Mouse (Mus musculus): Measurements from ENCODE around the gene Rubcnl. TPM values are rescaled to one million over a fixed set of nuclear protein-coding genes. Genes with fewer than 3 reads are reported as not detected.

Gene Rubcnl
- polyA plus RNA-seq, 1 experiment, result 0.91 TPM

DNA sequence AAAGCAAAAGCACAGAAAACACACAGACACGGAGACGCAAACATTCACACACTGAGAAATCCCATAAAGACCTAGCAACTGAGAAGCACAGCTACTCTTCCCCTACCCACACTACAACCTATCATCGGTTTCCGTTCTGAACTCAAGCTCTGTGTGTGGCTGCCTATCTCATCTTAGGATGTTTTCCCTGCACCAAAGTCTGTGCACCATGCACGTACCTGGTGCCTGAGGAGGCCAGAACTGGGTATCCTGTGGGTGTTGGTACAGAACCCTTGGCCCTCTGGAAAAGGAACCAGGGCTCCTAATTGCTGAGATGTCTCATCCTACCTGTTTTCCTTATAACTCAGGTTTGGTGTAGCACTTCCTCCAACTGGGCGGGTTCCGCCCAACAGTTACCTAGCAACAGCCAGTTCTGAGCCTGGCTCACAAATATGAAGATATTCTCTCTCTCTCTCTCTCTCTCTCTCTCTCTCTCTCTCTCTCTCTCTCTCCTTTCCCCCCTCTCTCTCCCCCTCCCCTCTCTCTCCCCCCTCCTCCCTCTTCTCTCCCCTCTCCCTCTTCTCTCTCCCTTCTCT is 30.9 kb upstream of the Rubcnl start:
- Histone ChIP-seq H3K27me3 (ENCODE audit: control insufficient read depth, insufficient read depth, low read length) (no peaks in the 10 kb centered on the region), H3K36me3 (ENCODE audit: control insufficient read depth, insufficient read depth, low read length) (no peaks in the 10 kb centered on the region), H3K4me1 (ENCODE audit: control insufficient read depth, insufficient read depth, insufficient read length, low read length) (no peaks in the 10 kb centered on the region), H3K27ac (ENCODE audit: insufficient read depth, low read depth, low read length) (no peak overlapping the region), H3K4me3 (ENCODE audit: low read depth, low read length) (no peak overlapping the region)
- 62% methylated on average over 7 of the region's 7 CpGs for WGBS
- TF ChIP-seq CTCF (IDR thresholded peaks at IDR 0.05; ENCODE audit: extremely low read depth, insufficient read length, insufficient replicate concordance, low read depth, low read length) (no peak), POLR2A (IDR thresholded peaks at IDR 0.05; ENCODE audit: low read depth, low read length) (no peak)

DNA sequence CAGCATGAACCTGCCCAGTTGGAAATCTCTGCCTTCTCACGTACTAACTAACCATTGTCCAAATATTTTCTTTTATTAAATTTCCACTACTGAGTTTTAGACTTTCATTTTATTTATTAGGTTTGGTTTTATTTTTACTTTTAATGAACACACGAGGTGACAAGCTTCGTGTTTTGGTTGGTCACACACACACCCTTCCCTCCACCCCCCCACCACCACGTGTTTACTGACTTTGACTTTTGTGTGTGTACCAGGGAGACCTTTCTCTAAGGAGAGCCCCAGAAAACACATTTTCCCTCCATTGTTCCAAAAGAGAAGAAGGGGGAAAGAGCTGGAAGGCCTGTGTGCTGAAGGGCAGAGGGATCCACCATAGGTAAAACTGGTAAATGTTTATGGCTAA is 30.2 kb upstream of the Rubcnl start:
- H3K27ac ChIP-seq (ENCODE audit: insufficient read depth, low read depth, low read length), result no peak overlapping the region
- no peak overlapping the region for H3K4me3 ChIP-seq (ENCODE audit: low read depth, low read length)
- 43% methylated on average over 4 of the region's 4 CpGs for WGBS
- TF ChIP-seq CTCF (IDR thresholded peaks at IDR 0.05; ENCODE audit: extremely low read depth, insufficient read length, insufficient replicate concordance, low read depth, low read length) (no peak), POLR2A (IDR thresholded peaks at IDR 0.05; ENCODE audit: low read depth, low read length) (no peak)
- H3K36me3 ChIP-seq (ENCODE audit: control insufficient read depth, insufficient read depth, low read length), result no peaks in the 10 kb centered on the region
- no peaks in the 10 kb centered on the region for H3K27me3 ChIP-seq (ENCODE audit: control insufficient read depth, insufficient read depth, low read length)
- H3K4me1 ChIP-seq (ENCODE audit: control insufficient read depth, insufficient read depth, insufficient read length, low read length), result no peaks in the 10 kb centered on the region

DNA sequence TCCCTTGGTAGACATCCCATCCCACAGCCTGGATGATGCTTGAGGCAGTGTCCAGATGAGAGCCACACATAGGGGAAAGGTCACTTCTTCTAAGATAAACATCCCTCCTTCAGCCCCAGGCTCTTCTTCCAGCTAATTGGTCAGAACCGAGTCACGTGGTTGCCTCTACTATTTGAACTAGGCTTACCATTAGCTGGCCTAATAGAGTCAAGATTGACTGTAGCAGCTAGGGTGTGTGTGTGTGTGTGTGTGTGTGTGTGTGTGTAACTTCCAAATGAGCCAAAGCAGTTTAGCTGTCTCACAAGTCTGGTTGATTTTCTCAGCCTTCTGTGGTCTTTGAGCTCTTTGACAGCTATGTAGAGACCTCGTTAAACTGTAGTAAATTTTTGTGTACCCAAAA is 29.3 kb upstream of the Rubcnl start:
- TF ChIP-seq CTCF (IDR thresholded peaks at IDR 0.05; ENCODE audit: extremely low read depth, insufficient read length, insufficient replicate concordance, low read depth, low read length) (no peak), POLR2A (IDR thresholded peaks at IDR 0.05; ENCODE audit: low read depth, low read length) (no peak)
- WGBS, result 56% methylated on average over 3 of the region's 3 CpGs
- Histone ChIP-seq H3K27ac (ENCODE audit: insufficient read depth, low read depth, low read length) (no peak overlapping the region), H3K36me3 (ENCODE audit: control insufficient read depth, insufficient read depth, low read length) (no peaks in the 10 kb centered on the region), H3K4me1 (ENCODE audit: control insufficient read depth, insufficient read depth, insufficient read length, low read length) (0 out of 2 replicates have a peak, but pooled peaks cover 2% of the 10 kb centered on the region), H3K4me3 (ENCODE audit: low read depth, low read length) (no peak overlapping the region), H3K27me3 (ENCODE audit: control insufficient read depth, insufficient read depth, low read length) (no peaks in the 10 kb centered on the region)

DNA sequence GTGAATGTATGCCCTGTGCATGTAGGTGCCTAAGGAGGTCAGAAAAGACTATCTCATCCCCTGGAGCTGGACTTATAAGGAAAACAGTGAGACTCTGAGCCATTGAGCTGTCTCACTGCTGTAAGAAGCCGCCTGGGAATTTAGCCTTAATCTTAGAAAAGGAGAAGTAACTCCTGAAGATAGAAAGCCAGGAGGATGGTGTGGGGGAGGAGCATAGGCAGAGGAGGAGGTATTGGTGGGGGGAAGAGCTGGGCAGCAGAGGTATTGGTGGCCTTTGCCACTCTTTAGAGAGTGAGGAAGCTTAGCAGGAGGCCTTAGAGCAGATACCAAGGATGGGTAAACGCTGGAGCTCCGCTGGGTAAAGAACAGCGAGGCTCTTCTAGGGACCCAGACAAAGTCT is 26.5 kb upstream of the Rubcnl start:
- 65% methylated on average over 4 of the region's 4 CpGs for WGBS
- Histone ChIP-seq H3K36me3 (ENCODE audit: control insufficient read depth, insufficient read depth, low read length) (no peaks in the 10 kb centered on the region), H3K4me3 (ENCODE audit: low read depth, low read length) (no peak overlapping the region)

DNA sequence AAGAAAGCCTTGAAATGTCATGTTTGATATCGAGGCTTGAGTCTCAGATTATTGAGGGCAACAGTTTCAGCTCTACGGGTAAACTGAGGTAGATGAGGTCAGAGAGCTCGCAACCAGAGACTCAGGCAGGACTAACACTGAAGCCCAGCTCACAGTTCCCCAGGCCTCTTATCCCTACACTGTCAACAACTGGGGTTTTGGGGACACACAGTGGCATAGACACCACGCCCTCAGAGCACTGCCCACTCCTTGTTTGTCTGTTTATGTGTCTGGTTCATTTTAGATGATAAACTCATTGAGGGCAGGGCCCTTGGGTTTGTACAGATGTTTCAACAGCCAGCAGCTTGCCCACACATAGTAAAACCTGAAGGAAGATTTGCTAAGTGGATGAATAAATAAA is 25.9 kb upstream of the Rubcnl start:
- Histone ChIP-seq H3K36me3 (ENCODE audit: control insufficient read depth, insufficient read depth, low read length) (no peaks in the 10 kb centered on the region), H3K27me3 (ENCODE audit: control insufficient read depth, insufficient read depth, low read length) (no peaks in the 10 kb centered on the region), H3K4me1 (ENCODE audit: control insufficient read depth, insufficient read depth, insufficient read length, low read length) (0 out of 2 replicates have a peak, but pooled peaks cover 2% of the 10 kb centered on the region), H3K4me3 (ENCODE audit: low read depth, low read length) (no peak overlapping the region), H3K27ac (ENCODE audit: insufficient read depth, low read depth, low read length) (no peak overlapping the region)
- TF ChIP-seq POLR2A (IDR thresholded peaks at IDR 0.05; ENCODE audit: low read depth, low read length), result no peak
- TF ChIP-seq CTCF (IDR thresholded peaks at IDR 0.05; ENCODE audit: extremely low read depth, insufficient read length, insufficient replicate concordance, low read depth, low read length), result no peak
- WGBS, result 87% methylated on average over 4 of the region's 4 CpGs

More for the DNA sequence above, 26.5 kb upstream of the Rubcnl start:
- Histone ChIP-seq H3K27ac (ENCODE audit: insufficient read depth, low read depth, low read length) (no peak overlapping the region), H3K27me3 (ENCODE audit: control insufficient read depth, insufficient read depth, low read length) (no peaks in the 10 kb centered on the region), H3K4me1 (ENCODE audit: control insufficient read depth, insufficient read depth, insufficient read length, low read length) (0 out of 2 replicates have a peak, but pooled peaks cover 2% of the 10 kb centered on the region)
- TF ChIP-seq POLR2A (IDR thresholded peaks at IDR 0.05; ENCODE audit: low read depth, low read length), result no peak
- TF ChIP-seq CTCF (IDR thresholded peaks at IDR 0.05; ENCODE audit: extremely low read depth, insufficient read length, insufficient replicate concordance, low read depth, low read length), result no peak

DNA sequence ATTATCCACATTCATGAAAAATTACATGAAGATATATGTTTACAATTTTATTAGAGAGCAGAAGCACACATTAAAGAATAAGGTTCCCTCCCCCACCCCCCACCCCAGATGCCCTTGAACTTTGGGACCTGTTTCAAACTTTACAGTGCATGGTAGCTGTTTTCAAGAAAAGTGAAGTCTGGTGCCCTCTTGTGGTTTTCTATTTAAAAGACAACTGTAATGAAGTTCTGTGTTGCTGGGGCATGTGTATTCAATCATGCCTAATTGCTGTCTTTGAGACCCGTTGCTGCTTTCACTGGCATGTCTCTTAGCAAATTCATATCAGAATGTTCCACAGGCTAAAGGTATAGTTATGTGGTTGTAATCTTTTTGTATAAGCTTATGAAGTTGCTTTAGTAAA is 25.3 kb upstream of the Rubcnl start:
- H3K27ac ChIP-seq (ENCODE audit: insufficient read depth, low read depth, low read length), result no peak overlapping the region
- 2% methylated on average over 1 of the region's 1 CpGs for WGBS
- H3K4me3 ChIP-seq (ENCODE audit: low read depth, low read length), result no peak overlapping the region
- H3K27me3 ChIP-seq (ENCODE audit: control insufficient read depth, insufficient read depth, low read length), result no peaks in the 10 kb centered on the region
- TF ChIP-seq CTCF (IDR thresholded peaks at IDR 0.05; ENCODE audit: extremely low read depth, insufficient read length, insufficient replicate concordance, low read depth, low read length) (no peak), POLR2A (IDR thresholded peaks at IDR 0.05; ENCODE audit: low read depth, low read length) (no peak)
- H3K4me1 ChIP-seq (ENCODE audit: control insufficient read depth, insufficient read depth, insufficient read length, low read length), result 0 out of 2 replicates have a peak, but pooled peaks cover 2% of the 10 kb centered on the region
- H3K36me3 ChIP-seq (ENCODE audit: control insufficient read depth, insufficient read depth, low read length), result no peaks in the 10 kb centered on the region

DNA sequence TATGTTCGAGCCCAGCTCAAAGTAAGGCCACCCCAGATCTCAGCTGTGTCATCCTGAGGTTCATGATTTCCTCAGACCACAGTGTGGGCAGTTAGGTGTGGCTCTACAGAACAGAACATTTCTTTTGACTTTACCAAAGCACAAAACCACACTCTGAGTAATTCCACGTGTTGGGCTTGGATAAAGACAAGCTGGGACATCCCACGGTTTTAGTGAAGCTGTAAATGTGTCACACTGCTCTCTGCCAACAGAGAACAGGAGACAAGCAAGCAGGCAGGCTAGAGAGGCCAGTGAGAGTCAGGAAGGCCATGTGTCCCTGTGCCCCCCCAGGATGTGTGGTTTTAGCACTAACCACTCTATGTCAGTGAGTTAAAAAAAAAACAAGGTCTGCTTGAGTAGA is 19.3 kb upstream of the Rubcnl start:
- whole genome bisulfite sequencing, result 44% methylated on average over 3 of the region's 3 CpGs
- H3K27ac ChIP-seq (ENCODE audit: insufficient read depth, low read depth, low read length), result no peak overlapping the region

More for the DNA sequence above, 19.3 kb upstream of the Rubcnl start:
- TF ChIP-seq POLR2A (IDR thresholded peaks at IDR 0.05; ENCODE audit: low read depth, low read length) (no peak), CTCF (IDR thresholded peaks at IDR 0.05; ENCODE audit: extremely low read depth, insufficient read length, insufficient replicate concordance, low read depth, low read length) (no peak)
- H3K4me3 ChIP-seq (ENCODE audit: low read depth, low read length), result no peak overlapping the region
- 0 out of 2 replicates have a peak, but pooled peaks cover 1% of the 10 kb centered on the region for H3K4me1 ChIP-seq (ENCODE audit: control insufficient read depth, insufficient read depth, insufficient read length, low read length)
- no peaks in the 10 kb centered on the region for H3K27me3 ChIP-seq (ENCODE audit: control insufficient read depth, insufficient read depth, low read length)
- no peaks in the 10 kb centered on the region for H3K36me3 ChIP-seq (ENCODE audit: control insufficient read depth, insufficient read depth, low read length)
